Mouse (Mus musculus): ENCODE measurements around the gene Dlg2. TPM values are rescaled to one million over a fixed set of nuclear protein-coding genes. Genes with fewer than 3 reads are reported as not detected.

The Dlg2 gene
- polyA plus RNA-seq, 1 experiment from 2014 or later, result 1.3 TPM

DNA sequence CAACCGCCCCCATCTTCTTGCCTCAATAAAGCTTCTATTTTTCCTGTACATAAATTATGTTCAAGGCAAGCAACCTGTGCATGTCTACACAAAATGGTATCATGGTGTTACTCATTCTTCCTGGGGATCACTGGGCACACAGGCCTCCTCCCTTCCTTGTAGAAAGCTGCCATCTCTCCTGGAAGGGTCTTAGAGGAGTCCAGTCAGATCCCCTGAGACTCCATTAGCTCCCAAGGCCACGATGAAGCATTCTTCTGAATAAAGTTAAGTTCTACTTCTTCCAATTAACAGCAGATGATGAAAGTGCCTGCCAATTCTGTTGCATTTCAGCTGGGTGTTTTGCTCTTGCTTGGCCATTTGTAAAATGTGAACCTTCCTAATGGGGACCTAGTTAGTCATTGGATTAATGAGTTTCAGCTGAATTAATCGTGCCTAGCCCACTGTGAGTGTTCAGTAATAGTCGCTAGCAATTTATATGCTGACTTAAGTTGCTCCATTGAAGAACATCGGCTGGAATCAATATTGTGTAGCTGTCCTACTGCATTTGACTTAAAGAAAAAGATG lies 953.3 kb downstream of the Dlg2 start:
- Histone ChIP-seq H3K36me3 (replicated peaks) (no peaks in the 10 kb centered on the region), H3K9me3 (no peaks in the 10 kb centered on the region), H3K4me3 (no peak overlapping the region), H3K27me3 (replicated peaks; ENCODE audit: low read depth, poor library complexity, severe bottlenecking) (no peaks in the 10 kb centered on the region), H3K4me1 (no peaks in the 10 kb centered on the region), H3K27ac (replicated peaks) (no peak overlapping the region)
- WGBS, result 75% methylated on average over 5 of the region's 5 CpGs
- DNase-seq (ENCODE audit: low spot score), result no peak

- Histone ChIP-seq H3K27me3 (replicated peaks; ENCODE audit: low read depth, poor library complexity, severe bottlenecking) (no peaks in the 10 kb centered on the region), H3K36me3 (replicated peaks) (no peaks in the 10 kb centered on the region)
- WGBS, result 51% methylated on average over 11 of the region's 11 CpGs
Observed at GRCm38 (mm10) chr7:91431594-91432240, 955.2 kb downstream of the Dlg2 start.

GRCm38 (mm10) chr7:91432563-91432962 lies 956.1 kb downstream of the Dlg2 start:
- H3K4me1 ChIP-seq, result no peaks in the 10 kb centered on the region

More at GRCm38 (mm10) chr7:91431594-91432240, 955.2 kb downstream of the Dlg2 start:
- no peak overlapping the region for H3K27ac ChIP-seq (replicated peaks)
- H3K9me3 ChIP-seq, result no peaks in the 10 kb centered on the region
- H3K4me3 ChIP-seq, result no peak overlapping the region
- DNase-seq (ENCODE audit: low spot score), result peak; percentile 55
- H3K4me1 ChIP-seq, result no peaks in the 10 kb centered on the region

DNA sequence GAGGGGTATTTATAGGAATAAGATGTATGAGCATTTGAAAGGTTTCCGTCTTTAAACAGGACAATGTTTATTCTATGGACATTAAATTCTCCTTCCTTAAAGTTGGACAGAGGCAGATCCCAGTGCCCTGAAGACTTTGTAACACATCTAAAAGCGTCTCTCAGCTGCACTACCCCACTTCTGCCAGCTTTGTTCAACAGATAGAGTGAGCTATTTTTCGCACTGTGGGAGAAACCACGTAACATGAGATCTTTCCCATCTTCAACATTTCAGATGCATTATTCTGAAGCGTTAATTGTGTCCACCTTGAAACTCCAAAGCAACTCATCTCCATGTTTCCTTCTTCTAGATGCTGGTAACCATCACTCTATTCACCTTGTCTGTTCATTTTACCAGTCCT lies 958.3 kb downstream of the Dlg2 start:
- no peak for DNase-seq (ENCODE audit: low spot score)
- H3K27ac ChIP-seq (replicated peaks), result no peak overlapping the region
- H3K27me3 ChIP-seq (replicated peaks; ENCODE audit: low read depth, poor library complexity, severe bottlenecking), result no peaks in the 10 kb centered on the region
- no peaks in the 10 kb centered on the region for H3K4me1 ChIP-seq
- WGBS, result 86% methylated on average over 5 of the region's 5 CpGs
- H3K9me3 ChIP-seq, result no peaks in the 10 kb centered on the region
- H3K36me3 ChIP-seq (replicated peaks), result no peaks in the 10 kb centered on the region
- no peak overlapping the region for H3K4me3 ChIP-seq

More at GRCm38 (mm10) chr7:91432563-91432962, 956.1 kb downstream of the Dlg2 start:
- DNase-seq (ENCODE audit: low spot score), result no peak
- H3K27me3 ChIP-seq (replicated peaks; ENCODE audit: low read depth, poor library complexity, severe bottlenecking), result no peaks in the 10 kb centered on the region
- H3K9me3 ChIP-seq, result no peaks in the 10 kb centered on the region
- WGBS, result 90% methylated on average over 4 of the region's 4 CpGs
- H3K27ac ChIP-seq (replicated peaks), result no peak overlapping the region
- H3K4me3 ChIP-seq, result no peak overlapping the region
- H3K36me3 ChIP-seq (replicated peaks), result no peaks in the 10 kb centered on the region

- Histone ChIP-seq H3K36me3 (replicated peaks) (no peaks in the 10 kb centered on the region), H3K9me3 (no peaks in the 10 kb centered on the region), H3K27me3 (replicated peaks; ENCODE audit: low read depth, poor library complexity, severe bottlenecking) (no peaks in the 10 kb centered on the region), H3K4me3 (no peak overlapping the region), H3K4me1 (no peaks in the 10 kb centered on the region), H3K27ac (replicated peaks) (no peak overlapping the region)
- 89% methylated on average over 6 of the region's 6 CpGs for WGBS
- DNase-seq (ENCODE audit: low spot score), result no peak
Observed at GRCm38 (mm10) chr7:91440326-91440725, 963.9 kb downstream of the Dlg2 start.

- Histone ChIP-seq H3K9me3 (no peaks in the 10 kb centered on the region), H3K4me3 (no peak overlapping the region), H3K27me3 (replicated peaks; ENCODE audit: low read depth, poor library complexity, severe bottlenecking) (no peaks in the 10 kb centered on the region), H3K4me1 (no peaks in the 10 kb centered on the region), H3K27ac (replicated peaks) (no peak overlapping the region), H3K36me3 (replicated peaks) (no peaks in the 10 kb centered on the region)
- WGBS, result 67% methylated on average over 11 of the region's 11 CpGs
- no peak for DNase-seq (ENCODE audit: low spot score)
Observed at GRCm38 (mm10) chr7:91442447-91443376, 966.2 kb downstream of the Dlg2 start.

- Histone ChIP-seq H3K4me1 (no peaks in the 10 kb centered on the region), H3K4me3 (no peak overlapping the region), H3K9me3 (no peaks in the 10 kb centered on the region), H3K27ac (replicated peaks) (no peak overlapping the region), H3K36me3 (replicated peaks) (no peaks in the 10 kb centered on the region), H3K27me3 (replicated peaks; ENCODE audit: low read depth, poor library complexity, severe bottlenecking) (no peaks in the 10 kb centered on the region)
- WGBS, result 73% methylated on average over 5 of the region's 5 CpGs
- DNase-seq (ENCODE audit: low spot score), result no peak
Observed at GRCm38 (mm10) chr7:91443377-91443714, 966.9 kb downstream of the Dlg2 start.

- H3K4me1 ChIP-seq, result no peaks in the 10 kb centered on the region
- DNase-seq (ENCODE audit: low spot score), result no peak
- H3K4me3 ChIP-seq, result no peak overlapping the region
- no peaks in the 10 kb centered on the region for H3K27me3 ChIP-seq (replicated peaks; ENCODE audit: low read depth, poor library complexity, severe bottlenecking)
- H3K36me3 ChIP-seq (replicated peaks), result no peaks in the 10 kb centered on the region
- no peaks in the 10 kb centered on the region for H3K9me3 ChIP-seq
- no peak overlapping the region for H3K27ac ChIP-seq (replicated peaks)
- 75% methylated on average over 3 of the region's 3 CpGs for WGBS
Observed at GRCm38 (mm10) chr7:91443913-91444312, 967.4 kb downstream of the Dlg2 start.

DNA sequence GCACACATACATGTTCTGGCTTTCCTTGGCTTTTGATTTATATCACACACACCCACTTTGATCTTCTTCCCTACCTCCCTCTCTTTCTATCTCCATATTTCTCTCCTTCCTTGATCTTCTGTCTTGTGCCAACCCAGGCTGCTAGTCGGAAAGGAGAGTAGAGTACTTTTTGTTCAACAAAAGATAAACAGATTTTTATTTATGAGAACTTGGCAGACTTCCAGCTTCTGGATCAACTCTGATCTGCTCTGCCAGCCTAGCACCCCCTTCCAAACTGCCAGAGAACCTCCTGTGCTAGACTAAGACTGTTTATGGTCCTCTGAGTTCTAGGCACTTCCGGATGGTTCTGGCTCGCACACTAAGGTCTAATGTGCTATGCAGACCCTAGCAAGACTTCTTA lies 968.3 kb downstream of the Dlg2 start:
- Histone ChIP-seq H3K4me3 (no peak overlapping the region), H3K27me3 (replicated peaks; ENCODE audit: low read depth, poor library complexity, severe bottlenecking) (no peaks in the 10 kb centered on the region), H3K36me3 (replicated peaks) (no peaks in the 10 kb centered on the region), H3K4me1 (no peaks in the 10 kb centered on the region), H3K27ac (replicated peaks) (no peak overlapping the region), H3K9me3 (no peaks in the 10 kb centered on the region)
- WGBS, result 94% methylated on average over 3 of the region's 3 CpGs
- DNase-seq (ENCODE audit: low spot score), result no peak

GRCm38 (mm10) chr7:91456796-91457195 lies 980.3 kb downstream of the Dlg2 start:
- Histone ChIP-seq H3K4me1 (no peaks in the 10 kb centered on the region), H3K4me3 (no peak overlapping the region), H3K27ac (replicated peaks) (no peak overlapping the region), H3K9me3 (no peaks in the 10 kb centered on the region), H3K27me3 (replicated peaks; ENCODE audit: low read depth, poor library complexity, severe bottlenecking) (no peaks in the 10 kb centered on the region), H3K36me3 (replicated peaks) (no peaks in the 10 kb centered on the region)
- 14% methylated on average over 1 of the region's 1 CpGs for WGBS
- no peak for DNase-seq (ENCODE audit: low spot score)

- 2% methylated on average over 1 of the region's 1 CpGs for WGBS
- no peaks in the 10 kb centered on the region for H3K27me3 ChIP-seq (replicated peaks; ENCODE audit: low read depth, poor library complexity, severe bottlenecking)
- no peaks in the 10 kb centered on the region for H3K4me1 ChIP-seq
- H3K4me3 ChIP-seq, result no peak overlapping the region
- no peaks in the 10 kb centered on the region for H3K36me3 ChIP-seq (replicated peaks)
- peak; percentile 63 for DNase-seq (ENCODE audit: low spot score)
- no peaks in the 10 kb centered on the region for H3K9me3 ChIP-seq
- H3K27ac ChIP-seq (replicated peaks), result no peak overlapping the region
Observed at GRCm38 (mm10) chr7:91457207-91457606, 980.7 kb downstream of the Dlg2 start.

DNA sequence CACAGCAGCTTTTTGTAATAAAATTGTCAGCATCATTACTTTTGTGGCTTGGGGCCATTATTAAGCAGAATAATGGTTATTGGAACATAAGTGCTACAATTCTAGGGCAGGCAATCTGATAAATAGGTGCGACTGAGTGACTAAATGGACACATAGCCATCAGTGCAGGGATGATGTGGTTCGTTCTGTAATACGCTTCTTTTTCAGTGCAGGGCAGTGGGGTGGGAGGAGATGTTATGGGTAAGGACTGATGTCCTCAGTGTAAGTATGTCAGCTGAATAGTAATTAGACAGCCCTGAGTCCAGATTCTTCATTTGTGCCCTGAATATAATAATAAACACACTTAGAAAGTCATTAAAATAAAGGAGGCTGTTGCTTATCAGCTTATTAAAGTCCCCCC lies 984.9 kb downstream of the Dlg2 start:
- Histone ChIP-seq H3K4me1 (no peaks in the 10 kb centered on the region), H3K27me3 (replicated peaks; ENCODE audit: low read depth, poor library complexity, severe bottlenecking) (no peaks in the 10 kb centered on the region), H3K36me3 (replicated peaks) (no peaks in the 10 kb centered on the region), H3K4me3 (no peak overlapping the region), H3K27ac (replicated peaks) (no peak overlapping the region), H3K9me3 (no peaks in the 10 kb centered on the region)
- no peak for DNase-seq (ENCODE audit: low spot score)
- 93% methylated on average over 3 of the region's 3 CpGs for WGBS

DNA sequence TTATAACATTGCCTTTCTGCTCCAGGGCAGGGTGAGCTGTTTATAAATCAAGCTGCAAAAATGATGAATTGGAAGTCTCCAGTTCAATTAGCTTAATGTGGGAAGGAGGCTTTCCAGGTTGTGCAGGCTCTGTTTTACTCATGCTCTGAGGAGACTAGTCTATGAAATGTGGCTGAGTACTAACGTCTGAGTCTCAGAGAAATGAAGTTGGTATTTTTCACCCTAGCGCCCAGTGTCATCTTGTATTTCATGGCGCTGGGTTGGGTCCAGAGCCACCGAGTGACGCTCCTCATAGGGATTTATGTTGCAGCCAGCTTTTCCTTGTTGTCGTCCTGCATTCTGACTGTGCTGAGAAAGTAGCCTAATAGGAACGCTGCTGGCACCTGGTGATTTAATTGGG lies 986.8 kb downstream of the Dlg2 start:
- Histone ChIP-seq H3K27me3 (replicated peaks; ENCODE audit: low read depth, poor library complexity, severe bottlenecking) (no peaks in the 10 kb centered on the region), H3K4me3 (no peak overlapping the region), H3K4me1 (no peaks in the 10 kb centered on the region), H3K9me3 (no peaks in the 10 kb centered on the region), H3K27ac (replicated peaks) (no peak overlapping the region), H3K36me3 (replicated peaks) (no peaks in the 10 kb centered on the region)
- peak; percentile 9 for DNase-seq (ENCODE audit: low spot score)
- 60% methylated on average over 7 of the region's 7 CpGs for WGBS

Data from embryonic facial prominence, embryonic 10.5 days (tissue).